Mouse (Mus musculus) heart, adult 2 months (tissue): ENCODE measurements around the gene Gm20388. TPM values are rescaled to one million over a fixed set of nuclear protein-coding genes. Genes with fewer than 3 reads are reported as not detected.
A peak's percentile ranks its signal among the peaks of the same experiment; 100 is the strongest.

Experiments used
- DNase-seq, 2 experiments: peaks; one replicate each; pipeline ENCODE4 v3.0.0; 2021
- H3K27ac ChIP-seq: fragments of 200-600 bp; 2 replicates; pipeline ENCODE4 v1.8.1; 2022
- H3K27me3 ChIP-seq: fragments of 200-500 bp; 2 replicates; pipeline ENCODE4 v1.6.1; 2012; ENCODE audit warnings: mild to moderate bottlenecking, low read length, inconsistent platforms, mixed read lengths; ENCODE audit not compliant: control insufficient read depth, insufficient read depth
- H3K36me3 ChIP-seq: fragments of 200-500 bp; 2 replicates; pipeline ENCODE4 v1.6.1; 2012; ENCODE audit warnings: low read length, inconsistent platforms; ENCODE audit not compliant: control insufficient read depth, insufficient read depth
- H3K4me1 ChIP-seq: fragments of 200-500 bp; 2 replicates; pipeline ENCODE4 v1.6.1; 2011; ENCODE audit warnings: low read length; ENCODE audit not compliant: control insufficient read depth, insufficient read depth
- H3K4me3 ChIP-seq: fragments of 200-600 bp; 2 replicates; pipeline ENCODE4 v1.8.1; 2022
- H3K79me2 ChIP-seq: fragments of 200-500 bp; replicated peaks from 2 replicates; pipeline ENCODE4 v1.6.1; 2012; ENCODE audit warnings: mild to moderate bottlenecking, inconsistent platforms, low read length, moderate library complexity, mixed read lengths; ENCODE audit not compliant: control insufficient read depth, insufficient read depth
- H3K9ac ChIP-seq: fragments of 200-500 bp; 2 replicates; pipeline ENCODE4 v1.6.1; 2012; ENCODE audit warnings: low read depth, mild to moderate bottlenecking, control low read depth, inconsistent platforms, low read length, mixed read lengths
- CTCF ChIP-seq: fragments of 200-600 bp; IDR thresholded peaks from 2 replicates; pipeline ENCODE4 v1.8.1; 2022; ENCODE audit warnings: antibody characterized with exemption, mild to moderate bottlenecking, moderate library complexity
- EP300 ChIP-seq: fragments of 200-500 bp; IDR thresholded peaks from 2 replicates; pipeline ENCODE4 v1.6.1; 2011; ENCODE audit warnings: low read depth, low read length, control low read depth; ENCODE audit not compliant: insufficient read depth
- POLR2A ChIP-seq: fragments of 200-500 bp; IDR thresholded peaks from 2 replicates; pipeline ENCODE4 v1.6.1; 2011; ENCODE audit warnings: mild to moderate bottlenecking, low read depth, low read length, control low read depth; ENCODE audit not compliant: insufficient read depth
- WGBS: fragments of 180-500 bp; shearing (Covaris S2); methylation state at CpG from one replicate; pipeline ENCODE4 v1.1.7; 2018; 5-methylcytosine and 5-hydroxymethylcytosine counted together
- intact Hi-C: fragments of 180-260 bp; cut with DNase I; formaldehyde crosslinking; loops from one replicate; pipeline ENCODE4 v1.15.1; 2025
- polyA plus RNA-seq: library from polyadenylated mRNA; depleted of rRNA; stranded (reverse); fragments of >200 nt; gene quantifications from 2 replicates; pipeline ENCODE4 v1.2.3, GENCODE M21; 2012
- total RNA-seq, 2 experiments: library from RNA; stranded (reverse); gene quantifications; 2 replicates each; pipeline ENCODE4 v1.2.3; 2021

The Gm20388 gene
- total and polyA plus RNA-seq, 3 experiments: 1.8 to 32.3 TPM; not detected in 1

GRCm38 (mm10) chr8:121421009-121421408, 1510.4 kb downstream of the Gm20388 start:
- intact Hi-C loops: no loop called here
- Histone ChIP-seq H3K36me3 (no peaks in the 10 kb centered on the region), H3K79me2 (no peaks in the 10 kb centered on the region), H3K27me3 (0 out of 2 replicates have a peak, but pooled peaks cover 1% of the 10 kb centered on the region), H3K9ac (no peak overlapping the region), H3K27ac (no peak overlapping the region), H3K4me3 (no peak overlapping the region), H3K4me1 (no peaks in the 10 kb centered on the region; the same call in 1 of the 2 replicates)
- TF ChIP-seq EP300 (no peak), POLR2A (no peak), CTCF (no peak)
- 87% methylated on average over 5 of the region's 5 CpGs for WGBS
- no peak for DNase-seq

GRCm38 (mm10) chr8:121424080-121424479, 1513.4 kb downstream of the Gm20388 start:
- DNase-seq: no peak
- Histone ChIP-seq H3K4me1 (no peaks in the 10 kb centered on the region; the same call in 1 of the 2 replicates), H3K27me3 (0 out of 2 replicates have a peak, but pooled peaks cover 1% of the 10 kb centered on the region), H3K79me2 (no peaks in the 10 kb centered on the region), H3K4me3 (no peak overlapping the region), H3K27ac (peak overlapping the region; percentile 9), H3K9ac (no peak overlapping the region), H3K36me3 (no peaks in the 10 kb centered on the region)
- WGBS: 82% methylated on average over 10 of the region's 10 CpGs
- TF ChIP-seq POLR2A (no peak), EP300 (no peak), CTCF (no peak)
- intact Hi-C loops: no loop called here

- Histone ChIP-seq H3K36me3 (no peaks in the 10 kb centered on the region), H3K79me2 (no peaks in the 10 kb centered on the region), H3K27ac (no peak overlapping the region; the same call in 1 of the 2 replicates), H3K4me1 (no peaks in the 10 kb centered on the region; the same call in 1 of the 2 replicates), H3K27me3 (0 out of 2 replicates have a peak, but pooled peaks cover 1% of the 10 kb centered on the region), H3K9ac (no peak overlapping the region), H3K4me3 (no peak overlapping the region)
- TF ChIP-seq POLR2A (no peak), CTCF (peak; percentile 64)
- intact Hi-C loops: no loop called here
- DNase-seq: no peak
- 74% methylated on average over 14 of the region's 14 CpGs for WGBS
These were observed 1514.0 kb downstream of the Gm20388 start for GRCm38 (mm10) chr8:121424600-121424999.

GRCm38 (mm10) chr8:121431499-121431898, 1520.9 kb downstream of the Gm20388 start:
- Histone ChIP-seq H3K36me3 (no peaks in the 10 kb centered on the region), H3K27ac (peak overlapping the region; percentile 28), H3K4me3 (no peak overlapping the region), H3K4me1 (no peaks in the 10 kb centered on the region), H3K9ac (no peak overlapping the region), H3K79me2 (no peaks in the 10 kb centered on the region), H3K27me3 (no peaks in the 10 kb centered on the region)
- WGBS: 62% methylated on average over 8 of the region's 8 CpGs
- intact Hi-C loops: no loop called here
- peak in 1 of 2 experiments; percentile 43 for DNase-seq
- TF ChIP-seq CTCF (no peak), POLR2A (no peak), EP300 (no peak)

- DNase-seq: no peak
- intact Hi-C loops: no loop called here
These were observed 1522.8 kb downstream of the Gm20388 start for GRCm38 (mm10) chr8:121433466-121433865.

GRCm38 (mm10) chr8:121436656-121437055, 1526.0 kb downstream of the Gm20388 start:
- Histone ChIP-seq H3K79me2 (no peaks in the 10 kb centered on the region), H3K9ac (no peak overlapping the region), H3K4me3 (no peak overlapping the region), H3K27me3 (no peaks in the 10 kb centered on the region), H3K27ac (no peak overlapping the region), H3K4me1 (peaks cover 12% of the 10 kb centered on the region), H3K36me3 (no peaks in the 10 kb centered on the region)
- DNase-seq: no peak
- WGBS: 42% methylated on average over 5 of the region's 5 CpGs
- intact Hi-C loops: loop anchor here (5.0 kb wide), 1 partner anchor 76 kb away; no protein-coding TSS in a partner anchor
- no peak for TF ChIP-seq POLR2A
- TF ChIP-seq CTCF: no peak
- no peak for TF ChIP-seq EP300

More at GRCm38 (mm10) chr8:121433466-121433865, 1522.8 kb downstream of the Gm20388 start:
- Histone ChIP-seq H3K27me3 (no peaks in the 10 kb centered on the region), H3K79me2 (no peaks in the 10 kb centered on the region), H3K36me3 (no peaks in the 10 kb centered on the region), H3K4me3 (no peak overlapping the region), H3K9ac (no peak overlapping the region), H3K4me1 (peaks cover 5% of the 10 kb centered on the region), H3K27ac (peak overlapping the region; percentile 40; the same call in 1 of the 2 replicates)
- WGBS: 52% methylated on average over 17 of the region's 17 CpGs
- TF ChIP-seq CTCF (no peak), EP300 (no peak), POLR2A (no peak)
